Mouse (Mus musculus) heart, postnatal 25 days (tissue): ENCODE measurements around the gene Vmn1r142. TPM values are rescaled to one million over a fixed set of nuclear protein-coding genes. Genes with fewer than 3 reads are reported as not detected.
"Not testable (repeated sequence)": the region's sequence is repeated elsewhere in the genome, so short reads cannot be mapped to it uniquely, and the experiment has no call there.

Experiments used
- DNase-seq: peaks from one replicate; pipeline ENCODE4 v3.0.0; 2022; ENCODE audit warnings: low spot score
- intact Hi-C: fragments of 180-260 bp; cut with DNase I; formaldehyde crosslinking; loops from one replicate; pipeline ENCODE4 v1.15.1; 2025
- total RNA-seq, 2 experiments: library from RNA; stranded (reverse); gene quantifications; 2 replicates each; pipeline ENCODE4 v1.2.3; 2021

The Vmn1r142 gene
- total RNA-seq = not detected

GRCm38 (mm10) chr7:22163935-22164334 is at the start of gene Vmn1r142:
TSS of gene Vmn1r142 (minus strand) at chr7:22164035.
- intact Hi-C loops, DNase-seq: not testable (repeated sequence)

GRCm38 (mm10) chr7:22201164-22201563 is 37.3 kb upstream of the Vmn1r142 start, which contains the start of gene Gm8653:
TSS of gene Gm8653 (minus strand) at chr7:22201264.
- DNase-seq, intact Hi-C loops: not testable (repeated sequence)

GRCm38 (mm10) chr7:22189077-22189476 is 25.2 kb upstream of the Vmn1r142 start, which contains the start of gene Vmn1r143:
TSS of gene Vmn1r143 (plus strand) at chr7:22189377.
- intact Hi-C loops, DNase-seq: not testable (repeated sequence)

GRCm38 (mm10) chr7:22134641-22135040 is 29.2 kb downstream of the Vmn1r142 start, which contains the start of gene Gm10666:
TSS of gene Gm10666 (minus strand) at chr7:22134741.
- DNase-seq, intact Hi-C loops: not testable (repeated sequence)

- DNase-seq, intact Hi-C loops: not testable (repeated sequence)
Observed at GRCm38 (mm10) chr7:22118145-22118544, 45.7 kb downstream of the Vmn1r142 start, which contains the start of gene Gm16451. TSS of gene Gm16451 (minus strand) at chr7:22118245.

Other genes starting within 250 kb of the Vmn1r142 start
- gene Gm5891, start 242.7 kb downstream of the Vmn1r142 start, total RNA-seq = not detected
- not detected for gene Vmn1r137, start 169.4 kb downstream of the Vmn1r142 start, total RNA-seq
- gene Vmn1r138, start 135.1 kb downstream of the Vmn1r142 start, total RNA-seq = not detected
- not detected for gene Gm6176, start 107.7 kb downstream of the Vmn1r142 start, total RNA-seq
- not detected for gene Vmn1r139, start 95.0 kb downstream of the Vmn1r142 start, total RNA-seq
- not detected for gene Gm16451, start 45.8 kb downstream of the Vmn1r142 start, total RNA-seq
- not detected for gene Gm10666, start 29.3 kb downstream of the Vmn1r142 start, total RNA-seq
- gene Vmn1r143, start 25.3 kb upstream of the Vmn1r142 start, total RNA-seq = not detected
- gene Gm8653, start 37.2 kb upstream of the Vmn1r142 start, total RNA-seq = not detected
- not detected for gene Gm8453, start 65.4 kb upstream of the Vmn1r142 start, total RNA-seq
- gene Gm4187, start 165.7 kb upstream of the Vmn1r142 start, total RNA-seq = not detected
- not detected for gene Gm8660, start 207.0 kb upstream of the Vmn1r142 start, total RNA-seq
- not detected for gene Vmn1r148, start 249.5 kb upstream of the Vmn1r142 start, total RNA-seq